Mouse (Mus musculus) skeletal muscle tissue, adult 2 months (tissue): ENCODE measurements at regions not wholly inside any gene's neighbourhood (a gene's known extent, or its start where the extent isn't known, plus 50 kb on each side); places are given as distances from the start of the nearest gene placed in this dataset.

Source experiments
- DNase-seq: peaks from one replicate; pipeline ENCODE4 v3.0.0-alpha.2; 2012; ENCODE audit warnings: low read depth, low spot score

DNA sequence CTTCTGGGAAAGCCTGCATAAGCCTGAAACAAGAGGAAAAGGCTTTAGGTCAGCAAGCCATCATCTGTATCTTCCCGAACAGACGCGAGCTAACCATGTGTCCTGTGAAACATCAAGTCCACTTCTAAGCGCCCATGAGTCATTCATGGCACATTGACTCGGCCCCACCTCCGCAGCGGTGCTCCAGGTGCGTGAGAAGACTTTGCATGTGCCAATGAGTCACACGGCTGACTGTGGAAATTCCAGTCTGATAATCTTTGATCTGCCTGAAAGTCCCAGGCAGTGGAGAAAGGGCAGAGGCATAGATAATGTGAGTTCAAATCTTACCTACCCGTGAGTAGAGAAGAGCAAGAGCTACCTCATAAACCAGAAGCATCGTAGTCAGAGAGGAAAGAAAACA is 137.8 kb downstream of the Pfkfb3 start:
- no peak for DNase-seq

DNA sequence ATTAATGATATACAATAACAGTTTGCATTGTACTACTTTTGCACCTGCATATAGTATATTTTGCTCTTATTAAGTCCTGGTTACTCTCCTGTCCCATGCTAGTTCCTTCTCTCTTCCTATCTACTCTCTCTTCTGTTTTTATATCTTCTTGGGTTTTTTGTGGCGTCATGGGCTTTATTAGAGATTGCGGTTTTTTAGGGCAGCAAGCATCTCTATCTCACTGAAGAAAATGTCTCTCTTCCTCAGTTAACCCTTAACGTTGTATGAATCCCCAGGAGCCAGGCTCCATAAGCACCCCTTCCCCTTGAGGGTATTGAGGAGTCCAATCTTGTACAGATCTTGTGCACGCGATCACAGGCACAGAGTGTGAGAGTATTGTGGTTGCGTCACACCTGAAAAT is 141.4 kb downstream of the Pfkfb3 start:
- DNase-seq: no peak

DNA sequence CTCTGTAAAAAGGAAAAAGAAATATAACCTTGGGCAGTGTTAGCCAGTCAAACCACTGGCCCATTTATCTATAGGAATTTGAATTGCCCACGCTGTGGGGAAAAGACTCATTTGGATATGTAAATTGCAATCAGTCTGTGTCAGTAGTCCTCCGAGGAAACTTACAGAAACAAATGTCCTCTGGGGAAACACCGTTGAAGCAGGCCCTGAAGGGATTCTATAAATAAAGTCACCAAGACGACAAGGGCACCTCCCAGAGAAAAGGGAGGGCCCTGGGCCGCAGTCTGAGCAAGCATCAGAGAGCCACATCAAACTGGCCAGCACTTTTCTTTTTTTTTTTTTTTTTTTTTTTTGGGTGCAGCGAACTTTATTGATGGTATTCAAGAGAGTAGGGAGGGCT is 145.4 kb downstream of the Pfkfb3 start:
- DNase-seq: no peak

GRCm38 (mm10) chr2:11406103-11406615 is 147.7 kb downstream of the Pfkfb3 start:
- DNase-seq: no peak

DNA sequence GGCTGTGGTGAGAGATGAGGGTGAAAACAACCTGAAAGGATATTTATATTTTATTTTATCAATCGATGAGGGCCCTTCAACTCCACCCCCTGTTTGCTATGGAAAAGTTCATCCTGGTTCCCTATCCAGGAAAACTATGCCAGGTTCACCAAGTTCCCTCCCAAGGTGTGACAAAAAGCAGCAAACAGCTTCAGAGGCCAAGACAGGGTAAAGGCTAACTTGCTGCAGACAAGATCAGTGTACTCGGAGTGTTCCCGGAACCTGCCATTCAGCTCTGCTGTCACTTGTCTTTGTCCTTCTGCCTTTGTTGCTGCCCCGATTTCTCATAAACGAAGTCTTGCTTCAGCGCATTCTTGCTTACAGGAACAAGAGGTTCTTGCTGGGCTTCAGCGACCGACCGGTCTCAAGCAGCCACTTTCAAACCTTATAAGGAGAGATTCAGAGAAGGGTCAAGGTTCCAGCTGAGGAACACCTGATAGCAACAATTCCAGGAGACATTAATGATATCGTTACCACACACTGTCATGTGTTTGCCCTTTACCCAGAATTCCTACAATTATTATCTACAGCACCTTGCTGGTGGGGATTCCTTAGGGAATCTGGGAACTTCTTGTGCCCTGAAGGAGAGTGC is 151.5 kb downstream of the Pfkfb3 start:
- DNase-seq: no peak

DNA sequence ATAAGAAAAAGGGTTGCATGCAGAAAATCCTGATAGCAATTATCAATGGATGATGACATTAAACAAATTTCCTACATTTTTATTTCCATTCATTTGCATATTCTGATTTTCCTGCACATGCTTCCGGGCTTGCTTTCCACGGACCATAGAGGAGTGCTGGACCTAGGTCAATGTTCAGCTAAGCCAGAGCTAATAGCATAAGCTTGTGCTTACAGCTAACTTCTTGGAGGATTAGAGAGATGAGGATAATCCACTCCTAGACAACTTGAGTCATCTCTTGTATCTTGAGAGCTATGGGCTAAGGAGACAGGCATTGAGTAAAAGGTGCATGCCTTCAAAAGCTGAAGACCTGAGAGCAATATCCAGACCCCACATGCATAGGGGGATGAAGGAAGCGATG is 154.5 kb downstream of the Pfkfb3 start:
- no peak for DNase-seq

DNA sequence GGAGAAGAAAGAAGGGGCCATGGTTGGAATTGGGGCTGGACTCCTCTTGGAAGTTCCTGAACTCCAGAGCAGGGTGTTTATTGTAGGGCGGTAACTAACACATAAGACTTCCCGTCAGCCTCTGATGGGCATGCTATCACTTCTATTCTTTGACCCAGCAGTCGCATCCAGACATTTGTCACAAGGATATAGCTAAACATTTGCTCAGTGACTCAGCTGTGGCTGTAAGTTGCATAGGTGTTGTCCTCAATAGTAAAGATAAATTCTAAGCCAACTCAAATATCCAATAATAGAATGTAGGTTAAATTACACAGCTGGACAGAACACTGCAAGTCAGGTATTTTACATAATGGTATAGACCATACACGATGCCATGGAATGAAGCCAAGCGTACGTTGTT is 154.9 kb downstream of the Pfkfb3 start:
- no peak for DNase-seq

GRCm38 (mm10) chr2:11398391-11398790 is 155.5 kb downstream of the Pfkfb3 start:
- DNase-seq: no peak

DNA sequence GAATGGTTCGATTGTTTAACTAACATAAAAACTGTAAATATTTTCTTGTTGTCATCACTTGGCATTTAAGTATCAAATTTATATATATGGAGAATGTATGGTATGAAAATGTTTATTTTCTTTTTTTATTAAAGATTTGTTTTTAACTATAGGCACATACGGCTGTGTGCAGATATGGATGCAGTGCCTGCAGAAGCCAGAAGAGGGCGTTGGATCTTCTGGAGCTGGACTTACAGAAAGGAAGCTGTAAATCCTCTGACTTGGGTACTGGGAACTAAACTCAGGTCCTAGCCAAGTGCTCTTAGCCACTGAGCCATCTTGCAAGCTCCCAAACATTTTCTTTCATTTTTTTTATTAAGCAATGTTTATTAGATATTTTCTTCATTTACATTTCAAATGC is 157.0 kb downstream of the Pfkfb3 start:
- DNase-seq: no peak

DNA sequence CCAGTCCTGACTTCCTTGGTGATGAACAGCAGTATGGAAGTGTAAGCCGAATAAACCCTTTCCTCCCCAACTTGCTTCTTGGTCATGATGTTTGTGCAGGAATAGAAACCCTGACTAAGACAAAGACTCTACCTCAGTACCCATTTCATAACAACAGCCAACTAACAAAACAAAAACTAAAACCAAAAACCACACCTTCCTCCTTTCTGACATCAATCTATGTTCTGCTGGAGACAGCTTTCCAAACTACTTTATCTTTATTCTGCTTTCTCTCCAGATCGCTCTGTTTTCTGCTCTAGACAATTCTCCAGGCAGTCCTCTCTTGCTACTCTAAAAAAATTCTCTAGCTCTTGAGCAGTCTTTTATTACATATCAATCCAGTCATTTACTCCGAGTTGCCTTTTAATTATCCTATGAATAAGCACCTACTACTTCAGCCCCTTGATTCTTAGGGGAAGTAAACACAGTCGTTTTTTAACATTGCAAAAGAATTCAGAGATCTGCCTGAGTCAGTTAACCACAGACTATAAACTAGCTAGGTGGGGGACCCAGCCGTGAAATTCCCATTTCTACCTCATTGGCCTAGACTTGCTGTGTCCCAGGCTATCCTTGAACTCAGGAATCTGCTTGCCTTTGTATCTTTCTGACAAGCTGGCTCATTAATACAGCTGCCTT is 159.1 kb downstream of the Pfkfb3 start:
- no peak for DNase-seq

GRCm38 (mm10) chr2:11391725-11392124 is 162.2 kb downstream of the Pfkfb3 start:
- no peak for DNase-seq

GRCm38 (mm10) chr2:11390667-11391334 is 163.1 kb downstream of the Pfkfb3 start:
- DNase-seq: peak; percentile 62

- DNase-seq: no peak
Observed at GRCm38 (mm10) chr2:11387623-11388022, 166.3 kb downstream of the Pfkfb3 start.

GRCm38 (mm10) chr2:11383815-11384214 is 170.1 kb downstream of the Pfkfb3 start:
- DNase-seq: no peak

DNA sequence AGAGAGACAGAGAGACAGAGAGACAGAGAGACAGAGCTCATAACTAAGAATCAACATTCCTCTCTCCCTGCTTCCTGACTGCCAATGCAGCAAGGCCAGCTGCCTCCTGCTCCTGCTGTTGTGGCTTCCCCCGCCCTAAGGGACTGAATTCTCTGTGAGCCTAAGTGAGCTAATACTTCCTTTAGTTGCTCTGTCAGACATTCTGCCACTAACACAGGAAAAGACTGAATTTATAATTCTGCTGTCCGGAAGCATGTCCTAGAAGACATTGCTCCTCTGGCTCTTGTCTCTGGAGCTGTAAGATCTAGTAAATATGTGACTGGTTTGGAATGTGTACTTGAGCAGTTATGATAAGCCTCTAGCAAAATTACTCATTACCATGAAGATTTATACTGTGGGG is 176.7 kb downstream of the Pfkfb3 start:
- no peak for DNase-seq

- no peak for DNase-seq
Observed at GRCm38 (mm10) chr2:11375726-11376454, 178.0 kb downstream of the Pfkfb3 start.

- peak; percentile 69 for DNase-seq
Observed at GRCm38 (mm10) chr2:11375092-11375491, 178.8 kb downstream of the Pfkfb3 start.

DNA sequence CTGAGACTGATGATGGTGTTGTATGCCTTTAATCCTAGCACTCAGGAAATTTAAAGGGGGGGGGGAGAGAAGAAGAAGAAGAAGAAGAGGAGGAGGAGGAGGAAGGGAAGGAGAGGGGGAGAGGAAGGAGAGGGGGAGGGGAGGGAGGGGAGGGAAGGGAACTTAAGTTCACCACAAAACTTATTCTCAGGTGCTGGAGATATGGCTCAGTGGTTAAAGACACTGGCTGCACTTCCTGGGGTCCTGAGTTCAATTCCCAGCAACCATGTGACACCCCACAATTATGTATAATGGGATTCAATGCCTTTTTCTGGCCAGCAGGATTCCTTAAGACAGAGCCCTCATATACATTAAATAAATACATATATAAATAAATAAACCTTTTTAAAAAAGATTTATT is 183.6 kb downstream of the Pfkfb3 start:
- no peak for DNase-seq

DNA sequence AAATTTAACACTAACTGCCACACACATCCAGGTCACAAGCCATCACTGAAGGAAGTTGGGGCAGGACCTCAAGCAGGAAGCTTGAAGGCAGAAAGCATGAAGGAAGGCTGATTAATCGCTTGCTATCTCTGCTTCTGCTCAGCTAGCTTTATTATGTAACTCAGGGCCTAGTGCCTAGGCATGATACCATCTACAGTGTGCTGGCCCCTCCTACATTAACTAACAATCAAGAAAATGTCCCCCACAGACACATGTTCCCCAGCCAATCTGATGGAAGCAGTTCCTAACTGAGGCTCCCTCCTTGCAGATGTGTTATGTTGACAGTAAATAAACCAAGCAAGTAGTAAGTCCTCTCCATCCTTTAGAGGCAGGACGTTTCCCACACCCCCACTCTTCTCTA is 186.6 kb downstream of the Pfkfb3 start:
- DNase-seq: no peak

DNA sequence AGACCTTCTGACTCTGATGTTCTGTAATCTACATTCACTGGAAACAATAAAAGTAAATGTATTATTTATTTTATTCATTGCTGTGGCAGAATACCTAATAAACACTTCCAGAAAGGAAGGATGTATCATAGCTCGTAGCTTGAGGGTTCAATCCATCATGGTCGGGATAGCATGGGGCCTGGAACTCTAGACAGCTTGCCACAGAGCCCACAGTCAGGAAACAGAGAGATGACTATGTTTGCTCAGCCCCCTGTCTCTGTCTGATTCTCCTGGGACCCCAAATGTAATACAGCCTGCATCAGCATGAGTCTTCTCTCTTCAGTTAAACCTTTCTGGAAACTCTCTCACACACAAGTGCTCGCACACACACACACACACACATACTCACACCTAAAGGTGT is 188.1 kb downstream of the Pfkfb3 start:
- no peak for DNase-seq

GRCm38 (mm10) chr2:11365371-11365770 is 188.5 kb downstream of the Pfkfb3 start:
- peak; percentile 57 for DNase-seq

DNA sequence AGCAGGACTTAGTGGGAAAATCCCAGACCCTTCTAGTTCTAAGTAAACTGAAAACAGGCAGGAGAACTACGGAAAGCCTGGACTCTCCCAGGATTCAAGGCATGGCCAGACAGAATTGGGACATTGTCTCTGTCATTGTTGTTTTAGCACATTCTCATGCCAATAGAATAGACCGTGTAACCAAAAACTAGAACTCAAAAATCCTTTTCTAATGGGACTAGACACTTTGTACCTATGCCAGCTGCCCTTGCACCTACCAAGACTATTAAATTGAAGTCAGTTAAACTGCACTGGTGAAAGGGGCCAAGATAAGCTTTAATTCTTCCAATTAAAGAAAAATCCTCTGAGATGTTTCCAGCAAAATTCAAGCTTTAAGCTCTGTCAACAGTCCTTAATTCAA is 189.8 kb downstream of the Pfkfb3 start:
- DNase-seq: no peak
